Mouse (Mus musculus): ENCODE measurements at regions not wholly inside any gene's neighbourhood (a gene's known extent, or its start where the extent isn't known, plus 50 kb on each side); places are given as distances from the start of the nearest gene placed in this dataset.

GRCm38 (mm10) chr15:59954345-59954744 lies 62.1 kb downstream of the 4933412E24Rik start:
- Histone ChIP-seq H3K4me1 (ENCODE audit: control insufficient read depth, insufficient read depth, low read length) (no peaks in the 10 kb centered on the region), H3K36me3 (ENCODE audit: control insufficient read depth, insufficient read depth, low read length) (no peaks in the 10 kb centered on the region), H3K27me3 (ENCODE audit: control insufficient read depth, insufficient read depth, low read length) (no peaks in the 10 kb centered on the region), H3K79me2 (ENCODE audit: control insufficient read depth, insufficient read depth, low read length) (no peaks in the 10 kb centered on the region), H3K9ac (ENCODE audit: low read depth, low read length) (no peak overlapping the region), H3K27ac (replicated peaks; ENCODE audit: insufficient read depth, low read depth, low read length) (no peak overlapping the region), H3K4me3 (ENCODE audit: insufficient read depth, low read depth, low read length) (no peak overlapping the region)
- peak; percentile 7 for DNase-seq (ENCODE audit: extremely low read depth, low read depth, low spot score)
- TF ChIP-seq POLR2A (IDR thresholded peaks at IDR 0.05; ENCODE audit: extremely low read depth, insufficient read depth, low read length) (no peak), CTCF (IDR thresholded peaks at IDR 0.05; ENCODE audit: low read depth, low read length) (no peak)
- WGBS = 84% methylated on average over 3 of the region's 3 CpGs

- TF ChIP-seq CTCF (IDR thresholded peaks at IDR 0.05; ENCODE audit: low read depth, low read length) (no peak), POLR2A (IDR thresholded peaks at IDR 0.05; ENCODE audit: extremely low read depth, insufficient read depth, low read length) (no peak)
- whole genome bisulfite sequencing = 65% methylated on average over 4 of the region's 4 CpGs
- no peaks in the 10 kb centered on the region for H3K36me3 ChIP-seq (ENCODE audit: control insufficient read depth, insufficient read depth, low read length)
- H3K79me2 ChIP-seq (ENCODE audit: control insufficient read depth, insufficient read depth, low read length) = no peaks in the 10 kb centered on the region
- no peak overlapping the region for H3K27ac ChIP-seq (replicated peaks; ENCODE audit: insufficient read depth, low read depth, low read length)
- H3K9ac ChIP-seq (ENCODE audit: low read depth, low read length) = no peak overlapping the region
- H3K4me1 ChIP-seq (ENCODE audit: control insufficient read depth, insufficient read depth, low read length) = no peaks in the 10 kb centered on the region
- H3K4me3 ChIP-seq (ENCODE audit: insufficient read depth, low read depth, low read length) = no peak overlapping the region
- no peaks in the 10 kb centered on the region for H3K27me3 ChIP-seq (ENCODE audit: control insufficient read depth, insufficient read depth, low read length)
- peak; percentile 11 for DNase-seq (ENCODE audit: extremely low read depth, low read depth, low spot score)
Measured at GRCm38 (mm10) chr15:59953857-59954256, 62.6 kb downstream of the 4933412E24Rik start.

- WGBS = 92% methylated on average over 3 of the region's 3 CpGs
- H3K79me2 ChIP-seq (ENCODE audit: control insufficient read depth, insufficient read depth, low read length) = no peaks in the 10 kb centered on the region
- no peak for TF ChIP-seq CTCF (IDR thresholded peaks at IDR 0.05; ENCODE audit: low read depth, low read length)
- TF ChIP-seq POLR2A (IDR thresholded peaks at IDR 0.05; ENCODE audit: extremely low read depth, insufficient read depth, low read length) = no peak
- no peaks in the 10 kb centered on the region for H3K27me3 ChIP-seq (ENCODE audit: control insufficient read depth, insufficient read depth, low read length)
- H3K27ac ChIP-seq (replicated peaks; ENCODE audit: insufficient read depth, low read depth, low read length) = 0 out of 2 replicates have a peak overlapping the region, but pooled peaks have one; percentile 35
- no peak overlapping the region for H3K9ac ChIP-seq (ENCODE audit: low read depth, low read length)
- H3K4me1 ChIP-seq (ENCODE audit: control insufficient read depth, insufficient read depth, low read length) = no peaks in the 10 kb centered on the region
- H3K36me3 ChIP-seq (ENCODE audit: control insufficient read depth, insufficient read depth, low read length) = no peaks in the 10 kb centered on the region
- no peak overlapping the region for H3K4me3 ChIP-seq (ENCODE audit: insufficient read depth, low read depth, low read length)
- peak; percentile 6 for DNase-seq (ENCODE audit: extremely low read depth, low read depth, low spot score)
Measured at GRCm38 (mm10) chr15:59950617-59951216, 65.7 kb downstream of the 4933412E24Rik start.

- Histone ChIP-seq H3K4me1 (ENCODE audit: control insufficient read depth, insufficient read depth, low read length) (no peaks in the 10 kb centered on the region), H3K36me3 (ENCODE audit: control insufficient read depth, insufficient read depth, low read length) (no peaks in the 10 kb centered on the region), H3K4me3 (ENCODE audit: insufficient read depth, low read depth, low read length) (no peak overlapping the region), H3K9ac (ENCODE audit: low read depth, low read length) (no peak overlapping the region), H3K27me3 (ENCODE audit: control insufficient read depth, insufficient read depth, low read length) (no peaks in the 10 kb centered on the region; the same call in 1 of the 2 replicates), H3K79me2 (ENCODE audit: control insufficient read depth, insufficient read depth, low read length) (no peaks in the 10 kb centered on the region), H3K27ac (replicated peaks; ENCODE audit: insufficient read depth, low read depth, low read length) (no peak overlapping the region)
- TF ChIP-seq CTCF (IDR thresholded peaks at IDR 0.05; ENCODE audit: low read depth, low read length) (no peak), POLR2A (IDR thresholded peaks at IDR 0.05; ENCODE audit: extremely low read depth, insufficient read depth, low read length) (no peak)
- no peak for DNase-seq (ENCODE audit: extremely low read depth, low read depth, low spot score)
- WGBS = 21% methylated on average over 8 of the region's 8 CpGs
Measured at GRCm38 (mm10) chr15:59945208-59945607, 71.2 kb downstream of the 4933412E24Rik start.

GRCm38 (mm10) chr15:59936486-59936885 lies 79.9 kb downstream of the 4933412E24Rik start:
- 58% methylated on average over 5 of the region's 5 CpGs for WGBS
- Histone ChIP-seq H3K4me1 (ENCODE audit: control insufficient read depth, insufficient read depth, low read length) (no peaks in the 10 kb centered on the region), H3K4me3 (ENCODE audit: insufficient read depth, low read depth, low read length) (no peak overlapping the region), H3K79me2 (ENCODE audit: control insufficient read depth, insufficient read depth, low read length) (no peaks in the 10 kb centered on the region), H3K36me3 (ENCODE audit: control insufficient read depth, insufficient read depth, low read length) (no peaks in the 10 kb centered on the region), H3K9ac (ENCODE audit: low read depth, low read length) (no peak overlapping the region), H3K27me3 (ENCODE audit: control insufficient read depth, insufficient read depth, low read length) (no peaks in the 10 kb centered on the region; the same call in 1 of the 2 replicates), H3K27ac (replicated peaks; ENCODE audit: insufficient read depth, low read depth, low read length) (no peak overlapping the region)
- no peak for TF ChIP-seq POLR2A (IDR thresholded peaks at IDR 0.05; ENCODE audit: extremely low read depth, insufficient read depth, low read length)
- no peak for TF ChIP-seq CTCF (IDR thresholded peaks at IDR 0.05; ENCODE audit: low read depth, low read length)
- DNase-seq (ENCODE audit: extremely low read depth, low read depth, low spot score) = no peak

- Histone ChIP-seq H3K9ac (ENCODE audit: low read depth, low read length) (no peak overlapping the region), H3K27me3 (ENCODE audit: control insufficient read depth, insufficient read depth, low read length) (no peaks in the 10 kb centered on the region), H3K36me3 (ENCODE audit: control insufficient read depth, insufficient read depth, low read length) (no peaks in the 10 kb centered on the region), H3K4me3 (ENCODE audit: insufficient read depth, low read depth, low read length) (no peak overlapping the region), H3K27ac (replicated peaks; ENCODE audit: insufficient read depth, low read depth, low read length) (no peak overlapping the region), H3K79me2 (ENCODE audit: control insufficient read depth, insufficient read depth, low read length) (no peaks in the 10 kb centered on the region), H3K4me1 (ENCODE audit: control insufficient read depth, insufficient read depth, low read length) (no peaks in the 10 kb centered on the region)
- WGBS = 57% methylated on average over 4 of the region's 4 CpGs
- DNase-seq (ENCODE audit: extremely low read depth, low read depth, low spot score) = no peak
- TF ChIP-seq CTCF (IDR thresholded peaks at IDR 0.05; ENCODE audit: low read depth, low read length) = no peak
- no peak for TF ChIP-seq POLR2A (IDR thresholded peaks at IDR 0.05; ENCODE audit: extremely low read depth, insufficient read depth, low read length)
Measured at GRCm38 (mm10) chr15:59913860-59914259, 102.6 kb downstream of the 4933412E24Rik start.

Measured in liver, adult 2 months (tissue).